Mouse (Mus musculus): Measurements from ENCODE around the gene Ank. TPM values are rescaled to one million over a fixed set of nuclear protein-coding genes. Genes with fewer than 3 reads are reported as not detected.

The Ank gene
- polyA plus RNA-seq, 1 experiment from 2014 or later, result 5.9 TPM

DNA sequence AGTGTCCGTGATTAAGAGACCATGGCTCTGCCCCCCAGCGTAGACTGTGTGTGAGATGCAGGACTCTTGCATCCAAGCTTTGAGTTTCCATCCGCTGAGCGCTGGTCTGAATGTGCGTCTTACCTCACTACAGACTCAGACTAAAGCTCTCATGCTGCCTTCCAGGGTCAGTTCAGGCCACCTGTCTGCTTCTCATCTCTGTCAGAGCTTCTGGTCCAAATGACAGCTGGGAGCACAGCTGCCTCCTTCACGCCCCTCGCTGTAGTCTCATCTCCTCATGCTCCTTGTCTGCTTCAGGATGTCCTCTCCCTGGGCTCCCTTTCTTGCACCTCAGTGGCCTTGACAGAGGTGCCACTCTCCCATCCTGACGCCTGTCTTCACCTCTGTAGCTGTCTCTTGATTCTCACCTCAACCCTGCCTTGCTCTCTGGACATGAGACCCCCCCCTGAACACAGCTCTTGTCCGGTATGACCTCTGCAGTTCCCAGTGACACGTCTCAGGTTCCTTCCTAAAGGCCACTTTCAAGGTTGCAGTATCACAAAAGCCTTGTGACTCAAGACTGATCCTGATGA, 85.7 kb downstream of the Ank start:
- WGBS, result 71% methylated on average over 10 of the region's 10 CpGs
- Histone ChIP-seq H3K4me3 (ENCODE audit: low read length) (no peak overlapping the region), H3K27ac (ENCODE audit: low read length) (no peak overlapping the region), H3K9ac (ENCODE audit: low read depth, low read length) (no peak overlapping the region), H3K36me3 (ENCODE audit: control insufficient read depth, insufficient read depth, low read length) (no peaks in the 10 kb centered on the region), H3K4me1 (ENCODE audit: control insufficient read depth, insufficient read depth, low read length) (peaks cover 6% of the 10 kb centered on the region; the same call in 1 of the 2 replicates), H3K9me3 (ENCODE audit: control insufficient read depth, low read length) (no peaks in the 10 kb centered on the region), H3K4me2 (ENCODE audit: low read depth, low read length) (no peak overlapping the region), H3K27me3 (replicated peaks; ENCODE audit: control insufficient read depth, insufficient read depth, low read length) (no peaks in the 10 kb centered on the region)
- ATAC-seq, result no peak

DNA sequence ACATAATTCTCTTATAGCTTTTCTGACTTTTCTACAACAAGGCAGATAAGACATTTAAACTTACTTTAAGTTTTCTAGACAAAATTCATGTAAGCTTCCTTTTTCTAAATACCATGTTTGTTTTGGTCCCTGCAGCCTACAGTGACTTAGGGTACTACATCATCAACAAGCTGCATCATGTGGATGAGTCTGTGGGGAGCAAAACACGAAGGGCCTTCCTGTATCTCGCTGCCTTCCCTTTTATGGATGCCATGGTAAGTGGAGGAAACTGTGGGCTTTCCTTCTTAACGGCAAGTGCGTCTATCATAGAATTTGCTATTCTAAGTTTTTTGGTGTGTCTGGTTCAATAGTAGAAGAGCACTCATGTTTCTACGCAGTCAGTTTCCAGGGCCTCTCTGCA, 87.1 kb downstream of the Ank start:
- ATAC-seq, result no peak
- no peak overlapping the region for H3K4me2 ChIP-seq (ENCODE audit: low read depth, low read length)
- no peaks in the 10 kb centered on the region for H3K27me3 ChIP-seq (replicated peaks; ENCODE audit: control insufficient read depth, insufficient read depth, low read length)
- H3K4me1 ChIP-seq (ENCODE audit: control insufficient read depth, insufficient read depth, low read length), result peaks cover 6% of the 10 kb centered on the region; the same call in 1 of the 2 replicates
- no peak overlapping the region for H3K4me3 ChIP-seq (ENCODE audit: low read length)
- no peak overlapping the region for H3K27ac ChIP-seq (ENCODE audit: low read length)
- H3K36me3 ChIP-seq (ENCODE audit: control insufficient read depth, insufficient read depth, low read length), result 0 out of 2 replicates have a peak, but pooled peaks cover 2% of the 10 kb centered on the region
- WGBS, result 84% methylated on average over 5 of the region's 5 CpGs
- H3K9ac ChIP-seq (ENCODE audit: low read depth, low read length), result no peak overlapping the region
- no peaks in the 10 kb centered on the region for H3K9me3 ChIP-seq (ENCODE audit: control insufficient read depth, low read length)

DNA sequence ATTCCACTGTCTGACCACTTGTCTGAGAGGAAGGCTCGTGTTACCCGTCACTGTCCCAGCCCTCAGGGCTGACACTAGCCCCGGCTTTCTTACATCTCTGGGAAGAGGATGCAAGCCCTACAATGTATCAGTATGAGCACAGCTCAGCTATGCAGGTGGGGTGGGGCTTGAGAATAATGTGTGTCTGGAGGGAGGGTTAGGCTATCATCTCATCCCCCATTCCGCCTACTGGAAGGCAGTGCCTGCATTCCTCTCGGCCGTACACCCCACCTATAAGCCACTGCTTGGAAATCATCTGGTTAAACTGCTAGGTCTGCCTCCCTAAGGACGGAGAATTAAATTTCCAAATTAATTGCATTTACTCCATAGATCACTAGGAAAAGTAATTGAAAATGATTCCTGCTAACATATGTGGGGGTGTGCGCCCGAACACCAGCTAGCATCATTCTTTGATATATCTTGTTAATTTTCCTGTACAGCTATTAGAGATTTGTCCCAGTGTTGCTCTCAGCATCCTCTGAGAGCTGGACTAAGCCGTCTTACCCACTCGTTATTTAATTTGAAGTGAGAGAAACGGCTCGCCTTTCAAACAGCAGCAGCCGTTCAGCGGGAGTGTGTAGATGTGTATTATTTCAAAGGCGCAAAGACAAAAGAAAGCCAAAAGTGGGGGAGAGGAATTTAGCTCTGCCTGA, 92.1 kb downstream of the Ank start:
- no peaks in the 10 kb centered on the region for H3K27me3 ChIP-seq (replicated peaks; ENCODE audit: control insufficient read depth, insufficient read depth, low read length)
- H3K9me3 ChIP-seq (ENCODE audit: control insufficient read depth, low read length), result no peaks in the 10 kb centered on the region
- H3K36me3 ChIP-seq (ENCODE audit: control insufficient read depth, insufficient read depth, low read length), result 0 out of 2 replicates have a peak, but pooled peaks cover 2% of the 10 kb centered on the region
- H3K4me2 ChIP-seq (ENCODE audit: low read depth, low read length), result no peak overlapping the region
- no peak overlapping the region for H3K9ac ChIP-seq (ENCODE audit: low read depth, low read length)
- no peaks in the 10 kb centered on the region for H3K4me1 ChIP-seq (ENCODE audit: control insufficient read depth, insufficient read depth, low read length)
- no peak for ATAC-seq
- WGBS, result 67% methylated on average over 16 of the region's 16 CpGs
- H3K4me3 ChIP-seq (ENCODE audit: low read length), result no peak overlapping the region
- no peak overlapping the region for H3K27ac ChIP-seq (ENCODE audit: low read length)

DNA sequence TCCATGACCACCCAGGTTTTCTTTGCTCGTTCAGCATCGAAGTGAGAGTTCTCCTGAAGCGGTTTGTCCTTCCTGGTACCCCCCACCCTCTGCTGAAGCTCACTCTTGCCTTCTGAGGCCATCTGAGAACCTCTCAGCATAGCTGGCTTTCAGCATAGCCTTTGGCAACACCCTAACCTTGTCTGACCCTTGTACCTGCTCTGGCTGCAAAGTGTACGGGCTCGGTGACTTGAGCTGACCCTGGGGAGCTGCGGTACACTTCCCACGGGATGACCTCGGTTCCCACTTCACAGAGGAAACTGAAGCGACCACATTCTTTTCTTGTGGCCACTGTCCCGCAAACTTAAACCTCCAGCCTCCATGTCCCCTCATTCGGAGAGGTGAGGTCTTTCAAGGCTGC, 93.8 kb downstream of the Ank start:
- H3K4me1 ChIP-seq (ENCODE audit: control insufficient read depth, insufficient read depth, low read length), result no peaks in the 10 kb centered on the region
- 76% methylated on average over 11 of the region's 11 CpGs for WGBS
- H3K9me3 ChIP-seq (ENCODE audit: control insufficient read depth, low read length), result no peaks in the 10 kb centered on the region
- H3K36me3 ChIP-seq (ENCODE audit: control insufficient read depth, insufficient read depth, low read length), result 0 out of 2 replicates have a peak, but pooled peaks cover 2% of the 10 kb centered on the region
- no peak overlapping the region for H3K9ac ChIP-seq (ENCODE audit: low read depth, low read length)
- ATAC-seq, result no peak
- H3K27me3 ChIP-seq (replicated peaks; ENCODE audit: control insufficient read depth, insufficient read depth, low read length), result no peaks in the 10 kb centered on the region
- H3K4me2 ChIP-seq (ENCODE audit: low read depth, low read length), result no peak overlapping the region
- no peak overlapping the region for H3K4me3 ChIP-seq (ENCODE audit: low read length)
- H3K27ac ChIP-seq (ENCODE audit: low read length), result no peak overlapping the region

DNA sequence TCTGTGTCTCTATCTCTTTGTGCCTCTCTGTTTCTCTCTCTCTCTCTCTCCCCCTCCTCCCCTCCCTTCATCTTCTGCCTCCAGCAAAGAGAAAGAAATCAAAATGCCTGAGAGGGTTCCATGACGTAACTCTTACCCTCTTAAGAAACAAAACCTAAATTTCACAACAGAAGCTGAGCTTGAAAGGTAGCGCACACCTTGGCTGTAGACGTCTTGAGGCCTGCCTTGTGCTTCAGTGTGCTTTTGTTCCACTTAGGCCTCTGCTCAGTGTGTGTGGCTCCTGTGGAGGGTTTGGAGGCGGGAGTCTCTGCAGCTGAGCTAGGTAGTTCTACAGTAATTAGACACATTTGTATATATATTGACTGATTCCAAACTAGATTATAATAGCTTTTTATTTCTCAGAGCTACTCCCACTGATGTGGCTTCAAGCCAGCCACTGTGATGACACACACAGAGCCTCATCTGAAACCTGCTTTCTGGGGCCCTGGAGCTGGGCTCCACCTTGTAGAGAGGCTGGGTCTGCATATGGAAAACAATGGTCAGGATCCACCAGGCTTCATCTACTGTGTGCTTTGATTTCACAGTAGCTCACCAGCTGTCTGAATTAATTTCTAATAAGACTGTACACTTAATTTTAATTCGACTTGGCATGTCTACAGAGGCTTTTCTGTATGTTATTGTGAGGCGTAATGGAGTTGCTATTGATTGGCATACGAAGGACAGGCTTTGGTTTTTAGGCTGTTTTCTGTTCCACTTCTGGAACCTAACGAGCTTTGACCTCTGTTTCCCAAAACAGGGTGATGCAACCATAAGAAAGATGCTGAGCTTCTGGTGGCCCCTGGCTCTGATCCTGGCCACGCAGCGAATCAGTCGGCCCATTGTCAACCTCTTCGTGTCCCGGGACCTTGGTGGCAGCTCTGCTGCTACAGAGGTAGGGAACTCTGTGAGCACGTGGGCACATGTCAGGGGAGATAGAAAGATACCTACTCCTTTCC, 97.9 kb downstream of the Ank start:
- WGBS, result 89% methylated on average over 14 of the region's 14 CpGs
- no peak overlapping the region for H3K4me3 ChIP-seq (ENCODE audit: low read length)

DNA sequence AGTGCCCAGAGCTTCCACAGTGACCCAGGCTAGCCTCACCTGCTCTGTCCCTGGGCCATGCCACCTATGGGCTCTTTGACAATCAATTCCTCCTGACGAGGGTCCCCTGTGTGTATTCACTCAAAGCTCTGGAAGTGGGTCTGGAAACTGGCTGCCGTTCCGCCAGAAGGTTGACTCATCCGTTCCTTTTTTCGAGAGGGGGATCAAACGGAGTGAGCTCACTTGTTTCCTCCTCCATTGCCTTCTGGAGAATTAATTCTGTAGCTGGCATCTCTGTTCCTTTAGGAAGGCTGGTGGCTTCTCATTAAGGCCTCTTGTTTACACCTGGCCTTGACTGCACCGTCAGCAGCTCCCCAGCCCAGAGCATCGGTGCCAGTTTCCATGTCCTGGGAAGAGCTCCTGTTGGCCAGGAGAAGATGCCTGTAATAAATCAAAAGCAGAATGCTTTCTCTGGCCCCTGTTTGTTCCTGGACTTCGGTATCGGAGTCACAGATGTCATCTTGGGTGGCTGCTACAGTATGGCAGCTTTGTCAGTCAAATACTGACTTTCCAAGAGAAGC, 99.2 kb downstream of the Ank start:
- H3K27ac ChIP-seq (ENCODE audit: low read length), result no peak overlapping the region
- H3K4me2 ChIP-seq (ENCODE audit: low read depth, low read length), result no peak overlapping the region
- no peaks in the 10 kb centered on the region for H3K27me3 ChIP-seq (replicated peaks; ENCODE audit: control insufficient read depth, insufficient read depth, low read length)
- no peaks in the 10 kb centered on the region for H3K9me3 ChIP-seq (ENCODE audit: control insufficient read depth, low read length)
- WGBS, result 83% methylated on average over 10 of the region's 10 CpGs
- no peaks in the 10 kb centered on the region for H3K4me1 ChIP-seq (ENCODE audit: control insufficient read depth, insufficient read depth, low read length)
- no peak for ATAC-seq
- peaks cover 8% of the 10 kb centered on the region; the same call in 1 of the 2 replicates for H3K36me3 ChIP-seq (ENCODE audit: control insufficient read depth, insufficient read depth, low read length)
- H3K9ac ChIP-seq (ENCODE audit: low read depth, low read length), result no peak overlapping the region
- H3K4me3 ChIP-seq (ENCODE audit: low read length), result no peak overlapping the region

More for the DNA sequence above, 97.9 kb downstream of the Ank start:
- H3K27ac ChIP-seq (ENCODE audit: low read length), result no peak overlapping the region
- no peaks in the 10 kb centered on the region for H3K9me3 ChIP-seq (ENCODE audit: control insufficient read depth, low read length)
- H3K9ac ChIP-seq (ENCODE audit: low read depth, low read length), result no peak overlapping the region
- H3K4me1 ChIP-seq (ENCODE audit: control insufficient read depth, insufficient read depth, low read length), result no peaks in the 10 kb centered on the region
- no peak for ATAC-seq
- H3K27me3 ChIP-seq (replicated peaks; ENCODE audit: control insufficient read depth, insufficient read depth, low read length), result no peaks in the 10 kb centered on the region
- peaks cover 8% of the 10 kb centered on the region; the same call in 1 of the 2 replicates for H3K36me3 ChIP-seq (ENCODE audit: control insufficient read depth, insufficient read depth, low read length)
- no peak overlapping the region for H3K4me2 ChIP-seq (ENCODE audit: low read depth, low read length)

DNA sequence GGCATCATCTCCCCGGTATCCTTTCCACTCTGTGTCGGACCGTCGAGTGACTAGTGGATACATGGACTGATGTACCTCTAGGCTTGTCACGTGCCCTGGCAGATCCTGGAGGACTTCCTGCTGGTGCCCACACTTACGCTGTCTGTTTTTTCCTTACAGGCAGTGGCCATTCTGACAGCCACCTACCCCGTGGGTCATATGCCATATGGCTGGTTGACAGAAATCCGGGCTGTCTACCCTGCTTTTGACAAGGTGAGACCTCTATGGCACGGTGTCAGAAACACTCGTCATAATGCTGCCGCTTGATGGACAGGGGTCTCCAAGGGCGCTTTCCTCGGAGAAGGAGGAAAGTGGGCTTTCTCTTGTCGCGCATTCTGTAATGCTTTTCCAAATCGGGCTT, 100.9 kb downstream of the Ank start:
- H3K9ac ChIP-seq (ENCODE audit: low read depth, low read length), result no peak overlapping the region
- WGBS, result 88% methylated on average over 16 of the region's 16 CpGs

DNA sequence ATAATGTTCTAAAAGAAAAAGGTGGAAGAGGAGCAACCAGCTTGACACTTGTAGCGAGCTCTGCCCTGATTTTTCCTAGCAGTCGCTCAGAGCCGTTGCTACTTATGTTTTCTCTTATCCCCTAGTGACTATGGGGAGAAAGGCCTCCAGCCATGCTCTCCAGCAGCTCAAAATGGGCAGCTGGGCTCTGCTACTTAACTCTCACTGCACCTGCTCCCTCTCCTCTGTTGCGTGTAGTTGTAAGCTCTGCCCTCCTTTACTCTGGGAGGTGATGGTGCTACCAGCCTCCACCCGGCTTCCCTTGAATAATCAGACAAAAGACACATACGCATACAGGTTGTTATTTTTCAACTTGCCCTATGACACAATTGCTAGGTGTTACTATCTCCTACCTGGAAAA, 101.9 kb downstream of the Ank start:
- peaks cover 8% of the 10 kb centered on the region; the same call in 1 of the 2 replicates for H3K36me3 ChIP-seq (ENCODE audit: control insufficient read depth, insufficient read depth, low read length)
- no peaks in the 10 kb centered on the region for H3K4me1 ChIP-seq (ENCODE audit: control insufficient read depth, insufficient read depth, low read length)
- WGBS, result 81% methylated on average over 6 of the region's 6 CpGs
- H3K9ac ChIP-seq (ENCODE audit: low read depth, low read length), result no peak overlapping the region
- no peaks in the 10 kb centered on the region for H3K9me3 ChIP-seq (ENCODE audit: control insufficient read depth, low read length)
- H3K27ac ChIP-seq (ENCODE audit: low read length), result no peak overlapping the region
- no peak for ATAC-seq
- no peak overlapping the region for H3K4me2 ChIP-seq (ENCODE audit: low read depth, low read length)
- H3K4me3 ChIP-seq (ENCODE audit: low read length), result no peak overlapping the region
- H3K27me3 ChIP-seq (replicated peaks; ENCODE audit: control insufficient read depth, insufficient read depth, low read length), result no peaks in the 10 kb centered on the region

More for the DNA sequence above, 100.9 kb downstream of the Ank start:
- no peak overlapping the region for H3K27ac ChIP-seq (ENCODE audit: low read length)
- no peak overlapping the region for H3K4me3 ChIP-seq (ENCODE audit: low read length)
- no peak for ATAC-seq
- H3K4me1 ChIP-seq (ENCODE audit: control insufficient read depth, insufficient read depth, low read length), result no peaks in the 10 kb centered on the region
- no peak overlapping the region for H3K4me2 ChIP-seq (ENCODE audit: low read depth, low read length)
- peaks cover 8% of the 10 kb centered on the region; the same call in 1 of the 2 replicates for H3K36me3 ChIP-seq (ENCODE audit: control insufficient read depth, insufficient read depth, low read length)
- H3K9me3 ChIP-seq (ENCODE audit: control insufficient read depth, low read length), result no peaks in the 10 kb centered on the region
- H3K27me3 ChIP-seq (replicated peaks; ENCODE audit: control insufficient read depth, insufficient read depth, low read length), result no peaks in the 10 kb centered on the region

DNA sequence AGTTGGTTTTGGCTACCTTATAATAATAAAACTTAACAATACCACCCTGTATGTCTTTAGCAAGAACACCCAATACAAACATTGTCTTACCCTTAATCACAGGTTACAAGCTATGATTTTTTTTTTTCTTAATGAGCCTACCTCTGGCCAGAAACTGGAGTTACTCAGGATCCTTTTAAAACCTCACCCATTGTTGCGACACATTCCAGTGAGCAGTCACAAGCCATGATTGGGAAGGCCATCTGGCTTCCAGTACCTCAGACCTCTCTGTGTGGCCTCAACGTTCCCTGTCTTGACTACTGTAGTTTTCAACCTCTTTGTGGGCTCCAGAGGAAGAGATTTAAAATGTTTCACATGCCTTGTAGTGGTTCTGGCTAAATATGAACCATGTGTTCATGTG, 103.4 kb downstream of the Ank start:
- Histone ChIP-seq H3K4me2 (ENCODE audit: low read depth, low read length) (no peak overlapping the region), H3K27ac (ENCODE audit: low read length) (no peak overlapping the region), H3K9ac (ENCODE audit: low read depth, low read length) (no peak overlapping the region), H3K27me3 (replicated peaks; ENCODE audit: control insufficient read depth, insufficient read depth, low read length) (no peaks in the 10 kb centered on the region), H3K4me3 (ENCODE audit: low read length) (no peak overlapping the region), H3K9me3 (ENCODE audit: control insufficient read depth, low read length) (no peaks in the 10 kb centered on the region), H3K4me1 (ENCODE audit: control insufficient read depth, insufficient read depth, low read length) (no peaks in the 10 kb centered on the region), H3K36me3 (ENCODE audit: control insufficient read depth, insufficient read depth, low read length) (peaks cover 8% of the 10 kb centered on the region; the same call in 1 of the 2 replicates)
- WGBS, result 74% methylated on average over 2 of the region's 2 CpGs
- no peak for ATAC-seq
